Mouse (Mus musculus) adrenal gland, adult 18-20 months (tissue): Measurements from ENCODE around the gene Ttll8. TPM values are rescaled to one million over a fixed set of nuclear protein-coding genes. Genes with fewer than 3 reads are reported as not detected.

Experiments used
- DNase-seq, 2 experiments: peaks; one replicate each; pipeline ENCODE4 v3.0.0; 2021 to 2022; ENCODE audit warnings: low spot score in 2 of 2
- long read RNA-seq, 2 experiments: library from polyadenylated mRNA; stranded (forward); transcript quantifications; one replicate each; pipeline ENCODE4 v2.0.0; 2021
- total RNA-seq, 2 experiments: library from RNA; stranded (reverse); gene quantifications; 1 replicate in 1 of 2; 2 replicates in 1 of 2; pipeline ENCODE4 v1.2.3; 2021

Ttll8 gene
- under 1 TPM in 1 of 2 experiments, not detected in 1; 0.10 TPM for total RNA-seq
- long read RNA-seq, experiment 1, result 0 reads
- long read RNA-seq, experiment 2, result 0 reads

GRCm38 (mm10) chr15:88954368-88955072 is at the start of gene Ttll8:
TSS of gene Ttll8 (minus strand) at chr15:88954418.
- no peak for DNase-seq

- no peak for DNase-seq
These were observed 47.0 kb upstream of the Ttll8 start for GRCm38 (mm10) chr15:89001245-89001644.

GRCm38 (mm10) chr15:89000367-89000766 is 46.1 kb upstream of the Ttll8 start:
- no peak for DNase-seq

- no peak for DNase-seq
These were observed 44.9 kb upstream of the Ttll8 start for GRCm38 (mm10) chr15:88999124-88999523.

- DNase-seq, result no peak
These were observed 44.4 kb upstream of the Ttll8 start for GRCm38 (mm10) chr15:88998636-88999035.

- no peak for DNase-seq
These were observed 35.0 kb upstream of the Ttll8 start for GRCm38 (mm10) chr15:88989236-88989635.

- DNase-seq, result no peak
These were observed 28.4 kb upstream of the Ttll8 start, which contains the start of gene Mov10l1 for GRCm38 (mm10) chr15:88982534-88983079. TSS of gene Mov10l1 (plus strand) at chr15:88982909.

GRCm38 (mm10) chr15:88979138-88979446 is 24.9 kb upstream of the Ttll8 start:
- no peak for DNase-seq

- DNase-seq, result no peak
These were observed 24.3 kb upstream of the Ttll8 start, which contains the start of gene Mlc1 for GRCm38 (mm10) chr15:88978281-88979137. TSS of gene Mlc1 (minus strand) at chr15:88979007.

- no peak for DNase-seq
These were observed 18.1 kb upstream of the Ttll8 start for GRCm38 (mm10) chr15:88972300-88972699.

- no peak for DNase-seq
These were observed 9.9 kb upstream of the Ttll8 start for GRCm38 (mm10) chr15:88964070-88964578.

GRCm38 (mm10) chr15:88957522-88957921 is 3.3 kb upstream of the Ttll8 start:
- no peak for DNase-seq

GRCm38 (mm10) chr15:88955342-88955741 is 1.1 kb upstream of the Ttll8 start:
- DNase-seq, result no peak

GRCm38 (mm10) chr15:88951246-88951645 is 3.0 kb downstream of the Ttll8 start:
- no peak for DNase-seq

GRCm38 (mm10) chr15:88946851-88947250 is 7.4 kb downstream of the Ttll8 start:
- no peak for DNase-seq

- no peak for DNase-seq
These were observed 10.2 kb downstream of the Ttll8 start for GRCm38 (mm10) chr15:88943896-88944551.

- no peak for DNase-seq
These were observed 11.4 kb downstream of the Ttll8 start for GRCm38 (mm10) chr15:88942783-88943182.

- no peak for DNase-seq
These were observed 16.9 kb downstream of the Ttll8 start for GRCm38 (mm10) chr15:88937291-88937650.

- DNase-seq, result no peak
These were observed 17.5 kb downstream of the Ttll8 start for GRCm38 (mm10) chr15:88936619-88937290.

GRCm38 (mm10) chr15:88934141-88934540 is 20.1 kb downstream of the Ttll8 start:
- no peak for DNase-seq

- no peak for DNase-seq
These were observed 21.6 kb downstream of the Ttll8 start for GRCm38 (mm10) chr15:88932667-88933066.
